Mouse (Mus musculus) CH12.LX (cell line): ENCODE results near the gene Otub2.

ENCODE experiments used
- CHD2 ChIP-seq: IDR thresholded peaks from 2 replicates; pipeline ENCODE4 v1.6.1; 2011; ENCODE audit warnings: low read length, improper control_type of control experiment
- HCFC1 ChIP-seq: IDR thresholded peaks from 2 replicates; pipeline ENCODE4 v1.6.1; 2012; ENCODE audit warnings: low read depth, mild to moderate bottlenecking, inconsistent platforms, low read length, improper control_type of control experiment
- MAFK ChIP-seq: IDR thresholded peaks from 2 replicates; pipeline ENCODE4 v1.6.1; 2011; ENCODE audit warnings: low read length, improper control_type of control experiment; ENCODE audit not compliant: insufficient replicate concordance
- POLR2A ChIP-seq: IDR thresholded peaks from 2 replicates; pipeline ENCODE4 v1.6.1; 2011; ENCODE audit warnings: low read depth, mild to moderate bottlenecking, improper control_type of control experiment, low read length
- RAD21 ChIP-seq: IDR thresholded peaks from 2 replicates; pipeline ENCODE4 v1.6.1; 2011; ENCODE audit warnings: low read depth, mild to moderate bottlenecking, low read length, improper control_type of control experiment, moderate library complexity
- ZKSCAN1 ChIP-seq: IDR thresholded peaks from 2 replicates; pipeline ENCODE4 v1.6.1; 2012; ENCODE audit warnings: low read depth, inconsistent platforms, low read length, improper control_type of control experiment, borderline replicate concordance

- TF ChIP-seq RAD21 (no peak), HCFC1 (no peak), ZKSCAN1 (no peak), MAFK (no peak), POLR2A (no peak), CHD2 (no peak)
Measured at GRCm38 (mm10) chr12:103368777-103369176, 19.7 kb upstream of the Otub2 start.
